Mouse (Mus musculus): ENCODE measurements at regions not wholly inside any gene's neighbourhood (a gene's known extent, or its start where the extent isn't known, plus 50 kb on each side); places are given as distances from the start of the nearest gene placed in this dataset.
A peak's percentile ranks its signal among the peaks of the same experiment; 100 is the strongest.

DNA sequence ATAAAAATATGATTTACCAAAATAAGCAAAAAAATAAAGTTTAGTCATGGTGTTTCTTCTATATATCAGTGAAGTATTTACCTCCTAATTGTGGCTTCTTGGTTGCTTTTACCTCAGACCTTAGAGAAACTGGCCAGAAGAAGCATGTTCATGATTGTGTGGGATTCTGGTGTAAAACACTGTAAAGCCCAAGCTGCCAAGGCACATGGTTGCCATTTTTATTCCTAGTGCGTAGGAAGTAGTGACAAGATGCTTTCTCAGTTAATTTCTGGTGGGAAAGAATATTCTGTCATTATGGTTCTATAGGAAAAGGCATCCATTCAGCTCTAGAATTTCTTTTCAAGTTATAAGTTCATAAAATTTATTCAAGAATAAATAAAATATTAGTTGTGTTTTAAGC lies 805.2 kb downstream of the Olfm4 start:
- Histone ChIP-seq H3K4me2 (ENCODE audit: low read length) (no peak overlapping the region), H3K9me3 (replicated peaks; ENCODE audit: control insufficient read depth, low read length, poor library complexity, severe bottlenecking) (no peaks in the 10 kb centered on the region), H3K36me3 (ENCODE audit: control insufficient read depth, insufficient read depth, low read length) (no peaks in the 10 kb centered on the region), H3K4me3 (ENCODE audit: low read depth, low read length) (no peak overlapping the region), H3K9ac (ENCODE audit: low read depth, low read length) (no peak overlapping the region), H3K27ac (ENCODE audit: low read length) (no peak overlapping the region), H3K4me1 (ENCODE audit: control insufficient read depth, insufficient read depth, low read length) (no peaks in the 10 kb centered on the region), H3K27me3 (ENCODE audit: control insufficient read depth, insufficient read depth, low read depth, low read length) (no peaks in the 10 kb centered on the region)
- WGBS, result 97% methylated on average over 1 of the region's 1 CpGs
- ATAC-seq, result no peak

DNA sequence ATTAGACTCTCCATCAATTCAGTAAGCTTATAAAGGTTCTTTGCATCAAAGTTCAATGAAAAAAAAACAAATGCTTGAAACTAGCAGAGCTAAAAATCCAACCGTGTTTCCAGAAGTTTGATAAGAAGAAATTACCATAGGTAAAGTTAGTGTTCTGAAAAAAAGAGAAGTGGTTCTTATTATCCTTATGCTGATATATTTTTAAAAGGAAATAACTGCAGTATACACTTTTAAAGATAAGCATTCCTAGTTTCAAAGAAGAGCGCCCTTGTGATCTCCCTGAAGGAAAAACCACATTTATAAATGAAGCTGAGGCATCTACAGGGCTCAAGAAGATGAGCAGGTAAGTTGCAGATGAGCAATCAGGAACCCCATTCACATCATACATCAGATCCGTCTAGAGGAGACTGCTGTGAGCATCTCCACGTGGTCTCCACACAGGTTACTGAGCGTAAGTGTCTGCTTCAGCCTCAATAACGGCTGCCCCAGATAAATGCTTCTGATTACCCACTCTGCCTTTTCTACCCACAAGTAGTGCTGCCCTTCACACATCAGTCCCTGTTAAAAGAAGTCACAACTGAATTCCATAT lies 815.6 kb downstream of the Olfm4 start:
- H3K9me3 ChIP-seq (replicated peaks; ENCODE audit: control insufficient read depth, low read length, poor library complexity, severe bottlenecking), result no peaks in the 10 kb centered on the region
- ATAC-seq, result no peak
- no peak overlapping the region for H3K4me3 ChIP-seq (ENCODE audit: low read depth, low read length)
- no peak overlapping the region for H3K9ac ChIP-seq (ENCODE audit: low read depth, low read length)
- H3K27ac ChIP-seq (ENCODE audit: low read length), result no peak overlapping the region
- no peaks in the 10 kb centered on the region for H3K36me3 ChIP-seq (ENCODE audit: control insufficient read depth, insufficient read depth, low read length)
- H3K4me2 ChIP-seq (ENCODE audit: low read length), result no peak overlapping the region
- WGBS, result 85% methylated on average over 6 of the region's 6 CpGs
- H3K4me1 ChIP-seq (ENCODE audit: control insufficient read depth, insufficient read depth, low read length), result no peaks in the 10 kb centered on the region
- no peaks in the 10 kb centered on the region for H3K27me3 ChIP-seq (ENCODE audit: control insufficient read depth, insufficient read depth, low read depth, low read length)

DNA sequence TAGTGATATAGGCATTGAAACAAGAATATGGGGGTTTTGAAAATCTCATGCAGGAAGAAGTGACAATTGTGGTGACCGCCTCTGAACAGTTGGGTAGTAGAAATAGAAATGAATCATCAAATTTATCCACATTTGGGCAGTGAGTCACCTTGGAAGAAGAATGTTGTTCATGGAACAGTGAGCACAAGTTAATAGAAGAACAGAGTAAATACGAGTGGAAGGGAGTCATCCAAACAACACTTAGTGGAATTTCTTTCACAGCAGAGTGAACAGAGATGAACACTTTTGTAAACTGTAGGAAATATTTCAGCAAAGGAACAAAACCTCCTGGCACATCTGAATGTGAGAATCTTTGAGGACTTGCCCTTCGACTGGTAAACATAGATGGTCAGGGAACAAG lies 846.6 kb downstream of the Olfm4 start:
- no peak overlapping the region for H3K4me2 ChIP-seq (ENCODE audit: low read length)
- H3K36me3 ChIP-seq (ENCODE audit: control insufficient read depth, insufficient read depth, low read length), result no peaks in the 10 kb centered on the region
- ATAC-seq, result no peak
- no peak overlapping the region for H3K27ac ChIP-seq (ENCODE audit: low read length)
- no peak overlapping the region for H3K9ac ChIP-seq (ENCODE audit: low read depth, low read length)
- no peaks in the 10 kb centered on the region for H3K4me1 ChIP-seq (ENCODE audit: control insufficient read depth, insufficient read depth, low read length)
- no peaks in the 10 kb centered on the region for H3K9me3 ChIP-seq (replicated peaks; ENCODE audit: control insufficient read depth, low read length, poor library complexity, severe bottlenecking)
- WGBS, result 85% methylated on average over 3 of the region's 3 CpGs
- no peaks in the 10 kb centered on the region for H3K27me3 ChIP-seq (ENCODE audit: control insufficient read depth, insufficient read depth, low read depth, low read length)
- no peak overlapping the region for H3K4me3 ChIP-seq (ENCODE audit: low read depth, low read length)

DNA sequence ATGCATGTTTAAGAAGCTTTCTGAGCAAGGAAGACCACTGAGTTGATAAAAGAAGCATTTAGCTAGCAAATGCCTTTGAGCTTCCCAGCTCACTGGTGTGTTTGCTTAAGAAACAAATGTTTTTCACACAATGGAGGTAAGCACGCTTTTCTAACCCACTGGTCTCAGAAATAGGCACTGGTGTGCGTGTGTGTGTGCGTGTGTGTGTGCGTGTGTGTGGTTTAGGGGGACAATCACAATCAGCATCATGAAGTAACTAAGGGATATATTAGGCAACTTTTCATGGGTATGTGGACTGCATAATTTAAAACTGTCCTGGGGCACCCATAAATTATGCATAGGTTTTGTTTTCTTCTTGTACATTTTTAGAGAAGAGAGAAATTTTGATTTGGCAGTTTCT lies 860.7 kb downstream of the Olfm4 start:
- Histone ChIP-seq H3K9me3 (replicated peaks; ENCODE audit: control insufficient read depth, low read length, poor library complexity, severe bottlenecking) (no peaks in the 10 kb centered on the region), H3K27me3 (ENCODE audit: control insufficient read depth, insufficient read depth, low read depth, low read length) (no peaks in the 10 kb centered on the region), H3K4me1 (ENCODE audit: control insufficient read depth, insufficient read depth, low read length) (peaks cover 11% of the 10 kb centered on the region), H3K9ac (ENCODE audit: low read depth, low read length) (no peak overlapping the region), H3K4me2 (ENCODE audit: low read length) (no peak overlapping the region), H3K27ac (ENCODE audit: low read length) (no peak overlapping the region), H3K36me3 (ENCODE audit: control insufficient read depth, insufficient read depth, low read length) (no peaks in the 10 kb centered on the region), H3K4me3 (ENCODE audit: low read depth, low read length) (no peak overlapping the region)
- 44% methylated on average over 4 of the region's 4 CpGs for WGBS
- ATAC-seq, result no peak

GRCm38 (mm10) chr14:80845576-80846269 lies 861.8 kb downstream of the Olfm4 start:
- Histone ChIP-seq H3K4me2 (ENCODE audit: low read length) (peak overlapping the region; percentile 57), H3K27ac (ENCODE audit: low read length) (peak overlapping the region; percentile 78), H3K4me1 (ENCODE audit: control insufficient read depth, insufficient read depth, low read length) (peaks cover 11% of the 10 kb centered on the region), H3K4me3 (ENCODE audit: low read depth, low read length) (peak overlapping the region; percentile 29), H3K9me3 (replicated peaks; ENCODE audit: control insufficient read depth, low read length, poor library complexity, severe bottlenecking) (no peaks in the 10 kb centered on the region), H3K9ac (ENCODE audit: low read depth, low read length) (peak overlapping the region; percentile 45; the same call in 1 of the 2 replicates), H3K27me3 (ENCODE audit: control insufficient read depth, insufficient read depth, low read depth, low read length) (no peaks in the 10 kb centered on the region), H3K36me3 (ENCODE audit: control insufficient read depth, insufficient read depth, low read length) (no peaks in the 10 kb centered on the region)
- ATAC-seq, result peak; percentile 91
- WGBS, result 6% methylated on average over 14 of the region's 14 CpGs

- H3K4me3 ChIP-seq (ENCODE audit: low read depth, low read length), result peak overlapping the region; percentile 29
Measured at GRCm38 (mm10) chr14:80846420-80847083, 862.7 kb downstream of the Olfm4 start.

More at GRCm38 (mm10) chr14:80846420-80847083, 862.7 kb downstream of the Olfm4 start:
- Histone ChIP-seq H3K9ac (ENCODE audit: low read depth, low read length) (peak overlapping the region; percentile 45; the same call in 1 of the 2 replicates), H3K27me3 (ENCODE audit: control insufficient read depth, insufficient read depth, low read depth, low read length) (no peaks in the 10 kb centered on the region), H3K4me1 (ENCODE audit: control insufficient read depth, insufficient read depth, low read length) (peaks cover 11% of the 10 kb centered on the region), H3K36me3 (ENCODE audit: control insufficient read depth, insufficient read depth, low read length) (no peaks in the 10 kb centered on the region), H3K27ac (ENCODE audit: low read length) (peak overlapping the region; percentile 78), H3K4me2 (ENCODE audit: low read length) (peak overlapping the region; percentile 57), H3K9me3 (replicated peaks; ENCODE audit: control insufficient read depth, low read length, poor library complexity, severe bottlenecking) (no peaks in the 10 kb centered on the region)
- 52% methylated on average over 9 of the region's 9 CpGs for WGBS
- ATAC-seq, result peak; percentile 80
